Mouse (Mus musculus): ENCODE measurements around the gene Mettl7a1.
A peak's percentile ranks its signal among the peaks of the same experiment; 100 is the strongest.
"Not testable (repeated sequence)": the region's sequence is repeated elsewhere in the genome, so short reads cannot be mapped to it uniquely, and the experiment has no call there.

DNA sequence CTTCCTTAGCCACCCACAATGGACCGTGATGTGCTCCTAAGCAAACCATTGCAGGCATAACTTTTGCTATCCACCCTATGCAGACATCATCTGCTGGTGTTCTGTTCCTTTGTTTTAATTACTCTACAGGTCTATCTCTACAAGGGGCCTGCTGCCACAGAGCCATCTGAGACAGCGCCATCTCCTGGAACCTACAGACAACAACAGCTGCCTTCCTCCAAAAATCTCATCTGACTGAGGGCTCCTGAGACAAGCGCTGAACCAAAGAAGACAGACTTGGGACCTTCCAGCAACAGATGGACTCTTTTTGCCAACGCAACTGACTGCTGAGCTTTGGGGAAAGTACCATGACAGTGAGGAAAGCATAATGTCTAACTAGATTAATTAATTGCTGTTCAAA lies 24.1 kb downstream of the Mettl7a1 start:
- TF ChIP-seq EP300 (IDR thresholded peaks at IDR 0.05): not testable (repeated sequence)
- TF ChIP-seq CTCF (IDR thresholded peaks at IDR 0.05): peak; percentile 47

Data from lung, postnatal 0 days (tissue).